Mouse (Mus musculus): ENCODE measurements around the gene Grip1. TPM values are rescaled to one million over a fixed set of nuclear protein-coding genes. Genes with fewer than 3 reads are reported as not detected.

Grip1 gene
- polyA plus RNA-seq, 1 experiment from 2014 or later, result 7.9 TPM

DNA sequence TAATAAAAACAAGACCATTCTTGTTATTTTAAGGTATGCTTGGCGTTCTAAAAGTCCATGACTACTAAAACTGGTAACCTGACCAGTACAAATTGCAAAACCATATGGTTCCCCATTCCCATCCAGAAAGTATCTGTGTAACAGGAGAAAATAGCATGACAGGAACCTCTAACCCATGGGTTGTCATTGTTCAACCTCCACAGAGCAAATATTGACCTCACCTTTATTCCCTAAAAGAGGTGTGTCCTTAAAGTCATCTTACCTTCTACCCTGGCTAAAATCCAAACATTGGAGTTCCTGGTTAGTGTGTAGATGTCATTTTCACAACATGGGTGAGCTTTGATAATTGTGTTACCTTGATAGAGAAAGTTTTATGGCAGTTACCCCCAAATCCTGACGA, 475.3 kb downstream of the Grip1 start:
- no peak overlapping the region for H3K4me3 ChIP-seq
- H3K4me1 ChIP-seq (replicated peaks), result peaks cover 9% of the 10 kb centered on the region
- DNase-seq (ENCODE audit: low spot score), result no peak
- 89% methylated on average over 2 of the region's 2 CpGs for WGBS
- no peaks in the 10 kb centered on the region for H3K9me3 ChIP-seq
- H3K27me3 ChIP-seq (ENCODE audit: insufficient read depth, poor library complexity, severe bottlenecking), result no peaks in the 10 kb centered on the region
- no peak overlapping the region for H3K27ac ChIP-seq
- peaks cover 5% of the 10 kb centered on the region for H3K36me3 ChIP-seq

DNA sequence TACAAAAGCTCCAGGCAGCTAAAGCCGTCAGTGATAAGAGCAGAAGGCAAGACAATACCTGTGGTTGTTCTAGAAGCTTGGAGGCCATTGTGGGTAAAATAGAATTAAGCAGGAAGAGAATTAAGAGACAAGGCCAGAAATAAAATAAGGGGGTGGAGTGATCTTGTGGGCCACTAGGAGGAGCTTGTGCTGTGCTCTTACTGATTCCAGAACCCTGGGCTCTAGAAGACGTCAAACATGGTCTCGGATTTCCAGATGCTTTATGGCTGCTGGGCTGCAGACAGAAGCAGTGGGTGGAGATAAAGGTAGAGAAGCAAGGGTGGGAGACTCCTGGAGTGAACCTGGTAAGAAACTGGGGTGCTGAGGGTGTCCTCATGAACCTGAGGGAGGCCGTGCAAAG, 479.2 kb downstream of the Grip1 start:
- Histone ChIP-seq H3K27me3 (ENCODE audit: insufficient read depth, poor library complexity, severe bottlenecking) (no peaks in the 10 kb centered on the region), H3K4me1 (replicated peaks) (no peaks in the 10 kb centered on the region), H3K4me3 (no peak overlapping the region), H3K9me3 (no peaks in the 10 kb centered on the region), H3K36me3 (peaks cover 5% of the 10 kb centered on the region), H3K27ac (no peak overlapping the region)
- DNase-seq (ENCODE audit: low spot score), result no peak
- 66% methylated on average over 4 of the region's 4 CpGs for WGBS

DNA sequence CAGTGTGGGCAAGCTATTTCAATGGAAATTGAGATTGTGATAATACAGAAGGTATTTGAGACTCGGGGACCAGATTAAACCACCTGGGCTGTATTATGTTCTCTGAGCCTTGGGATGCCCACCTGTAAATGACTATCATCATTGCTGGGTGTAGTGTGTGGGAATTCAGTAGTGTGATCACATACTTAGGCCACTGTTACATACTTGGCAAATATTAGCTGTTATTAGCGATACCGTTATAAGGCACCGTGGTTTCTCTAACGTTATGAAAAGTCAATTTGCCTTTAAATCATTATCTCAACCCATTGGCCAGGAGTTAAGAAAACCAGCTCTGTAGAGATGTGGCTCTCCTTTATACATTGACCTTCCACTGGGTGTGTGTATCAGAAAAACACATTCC, 479.7 kb downstream of the Grip1 start:
- 95% methylated on average over 5 of the region's 5 CpGs for WGBS

DNA sequence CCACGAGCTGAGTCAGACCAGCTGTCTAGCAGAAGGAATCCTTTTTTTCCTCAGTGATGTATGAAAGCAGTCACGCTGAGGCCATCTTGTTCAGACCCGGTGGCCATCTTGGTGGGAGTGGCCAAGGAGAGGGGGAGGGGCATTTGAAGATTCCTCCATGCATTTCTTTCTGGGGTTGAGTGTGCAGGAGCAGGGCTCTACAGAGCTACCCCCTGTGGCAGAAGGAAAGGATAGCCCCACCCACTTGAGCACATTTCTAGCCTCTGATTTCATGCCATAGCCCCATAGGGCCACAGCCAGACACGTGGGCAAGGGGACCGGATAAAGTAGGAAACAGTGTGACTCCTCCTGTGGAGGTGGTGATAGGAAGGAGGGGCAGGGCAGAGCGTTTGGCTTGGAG, 481.6 kb downstream of the Grip1 start:
- Histone ChIP-seq H3K4me1 (replicated peaks) (no peaks in the 10 kb centered on the region), H3K9me3 (no peaks in the 10 kb centered on the region), H3K36me3 (peaks cover 5% of the 10 kb centered on the region), H3K27me3 (ENCODE audit: insufficient read depth, poor library complexity, severe bottlenecking) (no peaks in the 10 kb centered on the region), H3K27ac (no peak overlapping the region), H3K4me3 (no peak overlapping the region)
- WGBS, result 86% methylated on average over 6 of the region's 6 CpGs
- no peak for DNase-seq (ENCODE audit: low spot score)

More for the DNA sequence above, 479.7 kb downstream of the Grip1 start:
- H3K36me3 ChIP-seq, result peaks cover 5% of the 10 kb centered on the region
- H3K27me3 ChIP-seq (ENCODE audit: insufficient read depth, poor library complexity, severe bottlenecking), result no peaks in the 10 kb centered on the region
- DNase-seq (ENCODE audit: low spot score), result no peak
- no peaks in the 10 kb centered on the region for H3K9me3 ChIP-seq
- H3K4me3 ChIP-seq, result no peak overlapping the region
- H3K4me1 ChIP-seq (replicated peaks), result no peaks in the 10 kb centered on the region
- H3K27ac ChIP-seq, result no peak overlapping the region

DNA sequence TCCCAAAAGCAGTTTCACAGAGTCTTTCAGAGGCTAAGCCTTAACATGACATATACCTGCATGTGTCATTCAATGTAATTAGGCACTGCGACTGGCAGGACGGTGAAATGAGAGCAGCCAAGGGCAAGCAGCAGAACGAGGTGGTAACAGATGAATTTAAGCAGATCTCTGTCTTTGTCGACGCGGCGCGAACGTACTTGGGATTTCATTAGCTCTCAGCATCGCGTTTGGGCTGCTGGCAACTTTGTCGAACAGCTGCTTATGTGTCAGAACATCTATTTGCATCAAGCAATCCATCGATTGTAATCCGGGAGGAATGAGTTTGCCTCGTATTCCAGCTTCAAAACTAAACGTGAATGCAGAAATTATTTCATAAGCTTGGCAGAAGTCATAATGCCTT, 483.9 kb downstream of the Grip1 start:
- no peaks in the 10 kb centered on the region for H3K27me3 ChIP-seq (ENCODE audit: insufficient read depth, poor library complexity, severe bottlenecking)
- H3K27ac ChIP-seq, result no peak overlapping the region
- H3K4me1 ChIP-seq (replicated peaks), result no peaks in the 10 kb centered on the region
- no peak for DNase-seq (ENCODE audit: low spot score)
- WGBS, result 92% methylated on average over 16 of the region's 16 CpGs
- no peaks in the 10 kb centered on the region for H3K9me3 ChIP-seq
- H3K36me3 ChIP-seq, result no peaks in the 10 kb centered on the region
- no peak overlapping the region for H3K4me3 ChIP-seq

DNA sequence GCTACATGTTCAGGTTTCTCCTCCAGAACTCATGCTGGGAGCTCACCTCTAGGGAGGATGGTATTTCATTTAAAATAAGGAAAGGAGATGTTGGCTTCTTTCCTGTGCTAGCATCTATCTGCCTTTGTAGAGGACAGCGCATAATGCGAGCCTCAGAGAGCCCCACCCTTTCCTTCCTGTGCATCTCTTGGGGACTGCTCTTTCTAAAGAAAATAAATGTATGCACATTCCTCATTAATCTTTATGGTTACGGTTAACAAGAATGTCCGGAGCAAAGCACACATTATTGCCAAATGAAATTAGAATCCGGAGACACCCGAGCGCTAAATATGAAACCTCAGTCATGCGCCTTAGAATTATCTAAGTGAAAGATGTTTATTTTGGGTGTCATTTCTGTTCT, 490.3 kb downstream of the Grip1 start:
- Histone ChIP-seq H3K36me3 (peaks cover 3% of the 10 kb centered on the region; the same call in 1 of the 2 replicates), H3K4me1 (replicated peaks) (no peaks in the 10 kb centered on the region), H3K4me3 (no peak overlapping the region), H3K9me3 (no peaks in the 10 kb centered on the region), H3K27me3 (ENCODE audit: insufficient read depth, poor library complexity, severe bottlenecking) (no peaks in the 10 kb centered on the region), H3K27ac (no peak overlapping the region)
- 82% methylated on average over 8 of the region's 8 CpGs for WGBS
- no peak for DNase-seq (ENCODE audit: low spot score)

DNA sequence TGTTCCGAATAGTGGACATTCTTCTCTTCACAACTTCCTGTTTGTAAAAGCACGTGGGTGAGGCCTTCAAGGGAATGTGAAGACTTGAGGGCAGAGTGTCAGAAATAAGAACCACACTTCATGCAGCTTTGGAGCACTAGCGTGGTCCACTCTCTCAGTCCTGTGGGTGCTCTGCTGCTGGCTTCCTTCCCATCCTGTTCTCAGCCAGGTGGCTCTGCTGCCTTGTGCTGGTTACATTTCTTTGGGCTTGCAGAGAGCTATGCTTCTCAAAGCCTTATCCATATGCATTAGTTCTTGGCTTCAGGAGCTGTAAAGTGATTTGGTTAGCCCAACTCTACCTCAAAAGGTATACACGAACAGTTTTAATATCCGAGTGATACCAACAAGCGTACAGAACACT, 497.8 kb downstream of the Grip1 start:
- Histone ChIP-seq H3K27me3 (ENCODE audit: insufficient read depth, poor library complexity, severe bottlenecking) (no peaks in the 10 kb centered on the region), H3K9me3 (no peaks in the 10 kb centered on the region), H3K36me3 (no peaks in the 10 kb centered on the region), H3K4me1 (replicated peaks) (peaks cover 10% of the 10 kb centered on the region; the same call in 1 of the 2 replicates), H3K27ac (no peak overlapping the region), H3K4me3 (no peak overlapping the region)
- DNase-seq (ENCODE audit: low spot score), result no peak
- 87% methylated on average over 6 of the region's 6 CpGs for WGBS

DNA sequence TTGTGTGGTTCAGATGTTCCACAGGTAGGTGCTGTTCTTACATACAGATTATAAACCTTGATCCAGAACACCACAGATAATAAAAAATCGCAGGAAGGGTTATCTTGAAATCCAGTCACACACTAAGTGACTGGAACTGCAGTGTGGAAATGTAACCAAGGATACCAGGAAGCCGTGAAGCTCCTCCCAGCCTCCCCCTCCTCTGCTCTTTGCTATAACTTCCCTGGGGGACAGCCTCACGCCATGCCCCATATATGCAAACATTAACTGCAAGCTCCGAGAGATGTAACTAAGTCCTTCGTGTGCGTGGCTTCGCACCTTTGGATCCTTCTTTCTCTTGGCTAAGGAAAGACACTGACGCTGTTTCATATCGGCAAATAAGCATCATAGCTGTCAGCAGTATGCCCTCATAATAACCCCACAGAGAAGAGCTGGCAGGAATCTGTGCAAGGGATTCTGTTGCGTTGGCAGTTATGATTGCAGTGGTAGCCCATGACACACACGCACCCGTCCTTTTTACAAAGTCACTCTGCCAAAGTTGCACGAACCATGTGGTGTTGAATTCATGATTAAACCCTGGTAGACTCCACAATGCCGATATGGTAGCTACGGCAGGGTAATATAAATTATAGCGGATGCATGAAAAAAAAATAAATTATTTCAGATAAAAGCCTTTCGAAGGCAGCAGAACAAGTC, 503.8 kb downstream of the Grip1 start:
- Histone ChIP-seq H3K27me3 (ENCODE audit: insufficient read depth, poor library complexity, severe bottlenecking) (no peaks in the 10 kb centered on the region), H3K9me3 (no peaks in the 10 kb centered on the region), H3K4me3 (no peak overlapping the region), H3K27ac (no peak overlapping the region), H3K36me3 (no peaks in the 10 kb centered on the region), H3K4me1 (replicated peaks) (peaks cover 14% of the 10 kb centered on the region; the same call in 1 of the 2 replicates)
- DNase-seq (ENCODE audit: low spot score), result no peak
- 92% methylated on average over 17 of the region's 17 CpGs for WGBS

DNA sequence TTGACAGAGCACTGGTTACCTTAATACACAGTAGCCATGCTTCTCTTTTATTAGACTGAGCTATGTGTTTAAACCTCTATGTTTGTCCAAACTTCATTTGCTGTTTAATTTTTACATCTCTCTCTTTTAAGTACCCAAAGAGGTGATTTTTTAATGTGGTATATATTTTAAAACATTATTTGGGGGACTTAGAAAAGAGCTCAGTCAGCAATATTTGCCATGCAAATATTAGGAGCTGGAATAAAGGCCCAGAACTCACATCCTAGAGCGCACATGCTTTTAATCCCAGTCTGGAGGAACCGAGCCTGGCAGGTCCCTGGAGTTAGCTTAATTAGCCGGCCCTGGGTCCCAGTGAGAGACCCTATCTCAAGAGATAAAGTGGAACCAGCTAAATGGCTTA, 507.3 kb downstream of the Grip1 start:
- Histone ChIP-seq H3K4me3 (no peak overlapping the region), H3K27ac (no peak overlapping the region), H3K27me3 (ENCODE audit: insufficient read depth, poor library complexity, severe bottlenecking) (no peaks in the 10 kb centered on the region), H3K4me1 (replicated peaks) (0 out of 2 replicates have a peak, but pooled peaks cover 8% of the 10 kb centered on the region), H3K9me3 (no peaks in the 10 kb centered on the region), H3K36me3 (no peaks in the 10 kb centered on the region)
- no peak for DNase-seq (ENCODE audit: low spot score)
- 75% methylated on average over 3 of the region's 3 CpGs for WGBS

DNA sequence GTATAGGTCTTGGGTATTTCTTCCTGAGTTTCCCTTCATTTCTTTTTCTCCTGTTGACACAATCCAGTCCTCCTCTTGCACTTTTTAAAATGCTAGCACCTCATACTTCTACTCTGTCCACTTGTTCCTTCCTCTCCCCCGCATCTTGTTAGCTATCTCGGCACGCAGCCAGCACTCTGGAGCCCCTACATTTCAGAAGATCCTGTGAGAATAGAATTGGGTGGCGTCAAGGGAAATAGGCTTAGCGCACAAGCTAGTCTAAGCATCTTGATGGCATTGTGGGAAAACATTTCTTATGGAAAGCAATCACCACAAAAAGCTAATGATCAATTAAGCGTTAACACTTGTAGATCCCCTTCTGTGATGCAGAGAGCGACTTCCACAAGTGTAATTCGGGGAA, 512.7 kb downstream of the Grip1 start:
- H3K4me3 ChIP-seq, result no peak overlapping the region
- H3K4me1 ChIP-seq (replicated peaks), result 0 out of 2 replicates have a peak, but pooled peaks cover 3% of the 10 kb centered on the region
- no peaks in the 10 kb centered on the region for H3K36me3 ChIP-seq
- H3K27ac ChIP-seq, result no peak overlapping the region
- no peak for DNase-seq (ENCODE audit: low spot score)
- WGBS, result 85% methylated on average over 8 of the region's 8 CpGs
- H3K27me3 ChIP-seq (ENCODE audit: insufficient read depth, poor library complexity, severe bottlenecking), result no peaks in the 10 kb centered on the region
- no peaks in the 10 kb centered on the region for H3K9me3 ChIP-seq

DNA sequence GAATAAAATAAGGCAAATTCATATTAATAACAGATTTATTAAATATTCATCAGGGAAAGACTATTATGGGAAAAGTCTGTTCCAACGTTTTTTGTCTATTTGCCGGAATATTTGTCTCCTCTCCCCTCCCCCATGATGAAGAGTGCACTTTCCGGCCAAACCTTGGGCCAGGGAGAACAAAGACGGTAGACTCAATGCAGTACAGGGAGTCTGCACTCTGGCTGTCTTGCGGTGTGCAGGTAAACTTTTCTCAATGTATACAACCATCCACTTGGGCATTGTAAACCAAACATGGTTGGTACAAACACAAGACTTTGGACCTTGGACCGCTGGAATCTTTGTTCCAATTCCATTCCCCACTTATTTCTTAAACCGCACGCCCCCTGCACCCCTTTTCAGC, 525.8 kb downstream of the Grip1 start:
- WGBS, result 58% methylated on average over 8 of the region's 8 CpGs
- Histone ChIP-seq H3K4me3 (no peak overlapping the region), H3K9me3 (no peaks in the 10 kb centered on the region), H3K27ac (no peak overlapping the region), H3K27me3 (ENCODE audit: insufficient read depth, poor library complexity, severe bottlenecking) (no peaks in the 10 kb centered on the region), H3K36me3 (no peaks in the 10 kb centered on the region), H3K4me1 (replicated peaks) (peaks cover 9% of the 10 kb centered on the region; the same call in 1 of the 2 replicates)
- no peak for DNase-seq (ENCODE audit: low spot score)

DNA sequence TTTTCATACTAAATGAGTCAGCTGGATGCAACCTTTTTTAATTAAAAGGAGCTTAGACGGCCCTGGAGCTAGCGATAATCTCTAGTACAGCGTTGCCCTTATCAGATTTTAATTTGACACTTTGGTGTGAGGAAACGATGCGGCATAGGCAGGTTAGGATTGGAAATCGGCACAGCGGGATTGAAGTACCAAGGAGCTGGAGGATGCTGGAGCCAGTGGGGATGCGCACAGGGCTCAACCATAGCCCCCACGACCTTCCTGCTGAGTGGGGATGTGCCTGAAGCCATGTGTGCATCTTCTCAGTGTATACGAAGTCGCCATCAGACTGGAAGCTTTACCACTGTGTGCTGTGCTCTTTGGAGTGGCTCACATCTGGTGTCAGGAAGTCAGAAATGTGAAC, 526.4 kb downstream of the Grip1 start:
- H3K36me3 ChIP-seq, result no peaks in the 10 kb centered on the region
- H3K4me3 ChIP-seq, result no peak overlapping the region
- peaks cover 9% of the 10 kb centered on the region; the same call in 1 of the 2 replicates for H3K4me1 ChIP-seq (replicated peaks)
- H3K9me3 ChIP-seq, result no peaks in the 10 kb centered on the region
- WGBS, result 44% methylated on average over 11 of the region's 11 CpGs
- no peaks in the 10 kb centered on the region for H3K27me3 ChIP-seq (ENCODE audit: insufficient read depth, poor library complexity, severe bottlenecking)
- no peak for DNase-seq (ENCODE audit: low spot score)
- H3K27ac ChIP-seq, result no peak overlapping the region

DNA sequence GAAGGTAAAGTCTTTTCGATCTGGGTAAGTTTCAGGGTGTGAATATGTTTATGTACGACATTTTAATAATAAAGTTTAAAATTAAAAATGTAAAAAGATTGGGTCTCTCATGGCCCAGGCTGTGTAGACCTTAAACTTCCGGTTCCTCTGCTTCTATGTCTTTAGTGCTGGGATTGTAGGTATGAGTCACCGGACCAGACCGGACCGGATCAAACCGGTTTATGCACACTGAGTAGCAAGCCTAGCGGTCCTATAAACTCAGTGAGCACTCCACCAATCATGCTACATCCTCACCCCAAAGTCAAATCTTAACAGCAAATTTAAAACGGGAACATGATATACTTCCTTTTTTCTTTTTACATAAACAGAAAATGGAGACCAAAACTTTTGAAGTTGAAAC, 530.7 kb downstream of the Grip1 start:
- H3K4me3 ChIP-seq, result no peak overlapping the region
- H3K27me3 ChIP-seq (ENCODE audit: insufficient read depth, poor library complexity, severe bottlenecking), result no peaks in the 10 kb centered on the region
- H3K27ac ChIP-seq, result no peak overlapping the region
- H3K9me3 ChIP-seq, result no peaks in the 10 kb centered on the region
- WGBS, result 94% methylated on average over 9 of the region's 9 CpGs
- H3K4me1 ChIP-seq (replicated peaks), result peaks cover 9% of the 10 kb centered on the region; the same call in 1 of the 2 replicates
- DNase-seq (ENCODE audit: low spot score), result no peak
- no peaks in the 10 kb centered on the region for H3K36me3 ChIP-seq

DNA sequence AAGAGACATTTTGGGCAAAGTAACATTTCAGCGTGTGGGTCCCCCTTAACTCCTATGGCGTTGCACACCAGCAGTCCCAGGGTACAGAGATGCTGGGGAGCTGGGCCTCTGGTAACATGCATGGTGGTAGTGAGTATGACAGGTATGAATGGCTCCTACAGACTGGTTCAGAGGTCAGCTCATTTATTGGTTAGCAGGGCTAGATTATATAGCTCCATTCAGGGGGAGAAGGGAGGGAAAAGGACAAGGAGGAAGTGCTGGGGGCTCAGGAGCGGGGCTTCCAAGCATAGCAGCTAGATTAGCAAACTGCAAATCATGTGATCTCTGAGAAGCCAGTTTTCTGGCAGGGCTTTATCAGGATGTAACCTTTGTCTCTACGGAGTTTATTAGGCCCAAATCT, 544.8 kb downstream of the Grip1 start:
- Histone ChIP-seq H3K4me1 (replicated peaks) (no peaks in the 10 kb centered on the region), H3K36me3 (peaks cover 4% of the 10 kb centered on the region; the same call in 1 of the 2 replicates), H3K27ac (no peak overlapping the region), H3K9me3 (peaks cover 6% of the 10 kb centered on the region; the same call in 1 of the 2 replicates), H3K4me3 (no peak overlapping the region), H3K27me3 (ENCODE audit: insufficient read depth, poor library complexity, severe bottlenecking) (no peaks in the 10 kb centered on the region)
- DNase-seq (ENCODE audit: low spot score), result no peak
- 88% methylated on average over 4 of the region's 4 CpGs for WGBS

All from hindbrain, embryonic 10.5 days (tissue).